Mouse (Mus musculus): Measurements from ENCODE around the gene Col3a1.

Col3a1 gene

GRCm38 (mm10) chr1:45381866-45382265 lies 70.5 kb downstream of the Col3a1 start:
- DNase-seq (ENCODE audit: low spot score in 2 of 2), result no peak

Measured in spleen, postnatal 14 days (tissue).